Mouse (Mus musculus) E14TG2a.4 (cell line): ENCODE results near the gene Hmga1.
A peak's percentile ranks its signal among the peaks of the same experiment; 100 is the strongest.

Experiments used
- H3K27me3 ChIP-seq: 2 replicates; pipeline ENCODE4 v1.6.1; 2014; ENCODE audit warnings: low read length, control low read depth; ENCODE audit not compliant: insufficient read depth
- H3K36me3 ChIP-seq: 2 replicates; pipeline ENCODE4 v1.6.1; 2014; ENCODE audit warnings: low read length, control low read depth; ENCODE audit not compliant: insufficient read depth
- H3K4me1 ChIP-seq: replicated peaks from 2 replicates; pipeline ENCODE4 v1.6.1; 2014; ENCODE audit warnings: low read depth, low read length, control low read depth
- H3K4me3 ChIP-seq: replicated peaks from 2 replicates; pipeline ENCODE4 v1.5.1; 2014; ENCODE audit warnings: mild to moderate bottlenecking, low read length
- H3K9me3 ChIP-seq: 2 replicates; pipeline ENCODE4 v1.6.1; 2014; ENCODE audit warnings: low read length, control low read depth
- CTCF ChIP-seq: conservative IDR thresholded peaks from 2 replicates; pipeline ENCODE4 v1.5.1; 2014; ENCODE audit warnings: low read length
- NANOG ChIP-seq: IDR thresholded peaks from 2 replicates; pipeline ENCODE4 v1.6.1; 2014; ENCODE audit warnings: borderline replicate concordance, low read length, mixed read lengths
- POU5F1 ChIP-seq: IDR thresholded peaks from 2 replicates; pipeline ENCODE4 v1.6.1; 2014; ENCODE audit warnings: low read length, borderline replicate concordance

Gene Hmga1

GRCm38 (mm10) chr17:27511865-27512618 lies 44.3 kb upstream of the Hmga1 start:
- H3K36me3 ChIP-seq, result no peaks in the 10 kb centered on the region
- H3K9me3 ChIP-seq, result 0 out of 2 replicates have a peak, but pooled peaks cover 3% of the 10 kb centered on the region
- TF ChIP-seq NANOG (no peak), CTCF (no peak), POU5F1 (no peak)
- H3K4me3 ChIP-seq, result peak overlapping the region; percentile 74
- peaks cover 16% of the 10 kb centered on the region for H3K4me1 ChIP-seq
- H3K27me3 ChIP-seq, result peaks cover 95% of the 10 kb centered on the region

GRCm38 (mm10) chr17:27512619-27513161 lies 43.6 kb upstream of the Hmga1 start:
- Histone ChIP-seq H3K36me3 (no peaks in the 10 kb centered on the region), H3K9me3 (0 out of 2 replicates have a peak, but pooled peaks cover 3% of the 10 kb centered on the region), H3K27me3 (peaks cover 95% of the 10 kb centered on the region), H3K4me1 (peaks cover 21% of the 10 kb centered on the region), H3K4me3 (peak overlapping the region; percentile 74)
- TF ChIP-seq POU5F1 (no peak), CTCF (no peak), NANOG (no peak)

GRCm38 (mm10) chr17:27513279-27513915 lies 42.9 kb upstream of the Hmga1 start:
- Histone ChIP-seq H3K9me3 (0 out of 2 replicates have a peak, but pooled peaks cover 3% of the 10 kb centered on the region), H3K4me1 (peaks cover 26% of the 10 kb centered on the region), H3K36me3 (no peaks in the 10 kb centered on the region), H3K4me3 (peak overlapping the region; percentile 74), H3K27me3 (peaks cover 95% of the 10 kb centered on the region)
- TF ChIP-seq CTCF (no peak), NANOG (no peak), POU5F1 (no peak)

- Histone ChIP-seq H3K27me3 (peaks cover 95% of the 10 kb centered on the region), H3K4me3 (peak overlapping the region; percentile 74), H3K4me1 (peaks cover 34% of the 10 kb centered on the region), H3K36me3 (no peaks in the 10 kb centered on the region), H3K9me3 (0 out of 2 replicates have a peak, but pooled peaks cover 3% of the 10 kb centered on the region)
- 0 out of 2 replicates have a peak, but pooled peaks have one; percentile 9 for TF ChIP-seq CTCF
- no peak for TF ChIP-seq POU5F1
- TF ChIP-seq NANOG, result no peak
Observed at GRCm38 (mm10) chr17:27513916-27514762, 42.2 kb upstream of the Hmga1 start.

GRCm38 (mm10) chr17:27518296-27518695 lies 38.0 kb upstream of the Hmga1 start:
- TF ChIP-seq NANOG, result no peak
- TF ChIP-seq POU5F1, result no peak
- TF ChIP-seq CTCF, result no peak
- Histone ChIP-seq H3K9me3 (no peaks in the 10 kb centered on the region), H3K4me1 (peaks cover 42% of the 10 kb centered on the region), H3K36me3 (no peaks in the 10 kb centered on the region), H3K4me3 (no peak overlapping the region), H3K27me3 (peaks cover 98% of the 10 kb centered on the region)

- H3K9me3 ChIP-seq, result no peaks in the 10 kb centered on the region
- peaks cover 94% of the 10 kb centered on the region for H3K27me3 ChIP-seq
- no peaks in the 10 kb centered on the region for H3K36me3 ChIP-seq
- H3K4me3 ChIP-seq, result no peak overlapping the region
- peaks cover 36% of the 10 kb centered on the region for H3K4me1 ChIP-seq
- TF ChIP-seq POU5F1 (no peak), CTCF (no peak), NANOG (no peak)
Observed at GRCm38 (mm10) chr17:27518700-27519595, 37.3 kb upstream of the Hmga1 start.

- Histone ChIP-seq H3K36me3 (no peaks in the 10 kb centered on the region), H3K4me1 (peaks cover 32% of the 10 kb centered on the region), H3K9me3 (peaks cover 11% of the 10 kb centered on the region), H3K27me3 (peaks cover 78% of the 10 kb centered on the region), H3K4me3 (peak overlapping the region; percentile 55)
- TF ChIP-seq POU5F1, result no peak
- no peak for TF ChIP-seq CTCF
- TF ChIP-seq NANOG, result no peak
Observed at GRCm38 (mm10) chr17:27520557-27520956, 35.7 kb upstream of the Hmga1 start.
